Mouse (Mus musculus) kidney, postnatal 0 days (tissue): Measurements from ENCODE around the gene Tbc1d17. TPM values are rescaled to one million over a fixed set of nuclear protein-coding genes. Genes with fewer than 3 reads are reported as not detected.
A peak's percentile ranks its signal among the peaks of the same experiment; 100 is the strongest.

Source experiments
- ATAC-seq: fragments of 200-750 bp; cut with Nextera tagmentation; replicated peaks from 2 replicates; pipeline ENCODE4 v1.8.0; 2017; ENCODE audit warnings: low read depth, moderate number of reproducible peaks, moderate TSS enrichment, moderate library complexity; ENCODE audit not compliant: low FRiP score
- DNase-seq: peaks from one replicate; pipeline ENCODE4 v3.0.0-alpha.2; 2016; ENCODE audit warnings: low spot score
- H3K27ac ChIP-seq: fragments of 300-500 bp; sonication (generic); 2 replicates; pipeline ENCODE4 v1.5.1; 2014; ENCODE audit warnings: mild to moderate bottlenecking
- H3K27me3 ChIP-seq: fragments of 300-500 bp; sonication (generic); 2 replicates; pipeline ENCODE4 v1.6.1; 2014; ENCODE audit warnings: low read length, mixed read lengths; ENCODE audit not compliant: insufficient read depth
- H3K36me3 ChIP-seq: fragments of 300-500 bp; sonication (generic); 2 replicates; pipeline ENCODE4 v1.6.1; 2014; ENCODE audit warnings: low read length, mixed read lengths; ENCODE audit not compliant: insufficient read depth
- H3K4me1 ChIP-seq: fragments of 300-500 bp; sonication (generic); replicated peaks from 2 replicates; pipeline ENCODE4 v1.6.1; 2014; ENCODE audit warnings: antibody characterized with exemption, low read length, mixed read lengths; ENCODE audit not compliant: insufficient read depth
- H3K4me2 ChIP-seq: fragments of 300-500 bp; sonication (generic); 2 replicates; pipeline ENCODE4 v1.6.1; 2014; ENCODE audit warnings: mild to moderate bottlenecking, low read length, moderate library complexity, mixed read lengths
- H3K4me3 ChIP-seq: fragments of 300-500 bp; sonication (generic); replicated peaks from 2 replicates; pipeline ENCODE4 v1.5.1; 2014; ENCODE audit warnings: low read depth, low read length
- H3K9ac ChIP-seq: fragments of 300-500 bp; sonication (generic); 2 replicates; pipeline ENCODE4 v1.6.1; 2014; ENCODE audit warnings: low read depth, low read length
- H3K9me3 ChIP-seq: fragments of 300-500 bp; sonication (generic); replicated peaks from 2 replicates; pipeline ENCODE4 v1.6.1; 2016; ENCODE audit warnings: low read length, inconsistent platforms, mixed read lengths
- CTCF ChIP-seq: IDR thresholded peaks from 2 replicates; pipeline ENCODE4 v1.5.1; 2016; ENCODE audit warnings: antibody characterized with exemption, low read depth, mild to moderate bottlenecking, moderate library complexity
- WGBS: fragments of 180-500 bp; shearing (Covaris S2); extraction: QIAGEN DNeasy Blood & Tissue Kit; methylation state at CpG from one replicate; pipeline ENCODE4 v1.1.7; 2014; 5-methylcytosine and 5-hydroxymethylcytosine counted together
- polyA plus RNA-seq: library from polyadenylated mRNA; unstranded; fragments of >200 nt; fragmentation: Nextera tagmentation; extraction: Ambion mirVana; gene quantifications from 2 replicates; pipeline ENCODE4 v1.2.1, GENCODE M21; 2015

The Tbc1d17 gene
- polyA plus RNA-seq, 1 experiment from 2014 or later = 87.0 TPM

DNA sequence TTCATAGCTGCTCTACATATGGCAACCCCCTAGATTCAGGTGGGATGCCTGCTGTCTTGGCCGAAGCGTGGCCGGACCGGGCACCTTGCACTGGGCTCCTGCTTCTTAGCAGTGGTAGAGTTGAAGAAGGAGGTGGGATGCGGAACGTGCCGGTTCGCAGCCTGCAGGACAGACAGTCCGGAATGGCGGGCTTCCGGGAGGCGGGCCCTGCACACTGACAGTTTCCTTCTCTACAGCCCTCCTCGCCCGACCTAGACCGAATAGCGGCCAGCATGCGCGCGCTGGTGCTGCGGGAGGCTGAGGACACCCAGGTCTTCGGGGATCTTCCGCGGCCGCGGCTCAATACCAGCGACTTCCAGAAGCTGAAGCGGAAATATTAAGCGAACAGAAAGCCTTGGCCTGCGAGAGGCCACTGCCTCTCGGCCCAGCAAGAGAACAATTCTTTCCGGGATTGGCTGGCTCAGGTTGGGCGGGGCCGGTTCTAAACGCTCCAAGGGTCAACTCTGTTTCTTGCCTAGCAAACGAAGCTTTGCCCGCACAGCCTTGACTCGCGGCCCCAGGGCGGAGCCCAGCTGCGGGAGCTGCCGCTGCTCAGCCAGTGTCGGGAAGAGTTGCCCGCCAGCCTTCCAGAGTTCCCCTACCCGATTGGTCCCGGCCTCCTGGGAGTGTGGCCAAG, 5.6 kb upstream of the Tbc1d17 start:
- no peaks in the 10 kb centered on the region for H3K27me3 ChIP-seq
- DNase-seq = peak; percentile 93
- peak overlapping the region; percentile 90 for H3K4me2 ChIP-seq
- under 1% methylated on average over 45 of the region's 45 CpGs for WGBS
- H3K27ac ChIP-seq = peak overlapping the region; percentile 96
- TF ChIP-seq CTCF = no peak
- H3K4me1 ChIP-seq = peaks cover 35% of the 10 kb centered on the region
- peak; percentile 65 for ATAC-seq
- peak overlapping the region; percentile 54 for H3K9ac ChIP-seq
- H3K4me3 ChIP-seq = peak overlapping the region; percentile 47
- H3K9me3 ChIP-seq = no peaks in the 10 kb centered on the region
- no peaks in the 10 kb centered on the region for H3K36me3 ChIP-seq

DNA sequence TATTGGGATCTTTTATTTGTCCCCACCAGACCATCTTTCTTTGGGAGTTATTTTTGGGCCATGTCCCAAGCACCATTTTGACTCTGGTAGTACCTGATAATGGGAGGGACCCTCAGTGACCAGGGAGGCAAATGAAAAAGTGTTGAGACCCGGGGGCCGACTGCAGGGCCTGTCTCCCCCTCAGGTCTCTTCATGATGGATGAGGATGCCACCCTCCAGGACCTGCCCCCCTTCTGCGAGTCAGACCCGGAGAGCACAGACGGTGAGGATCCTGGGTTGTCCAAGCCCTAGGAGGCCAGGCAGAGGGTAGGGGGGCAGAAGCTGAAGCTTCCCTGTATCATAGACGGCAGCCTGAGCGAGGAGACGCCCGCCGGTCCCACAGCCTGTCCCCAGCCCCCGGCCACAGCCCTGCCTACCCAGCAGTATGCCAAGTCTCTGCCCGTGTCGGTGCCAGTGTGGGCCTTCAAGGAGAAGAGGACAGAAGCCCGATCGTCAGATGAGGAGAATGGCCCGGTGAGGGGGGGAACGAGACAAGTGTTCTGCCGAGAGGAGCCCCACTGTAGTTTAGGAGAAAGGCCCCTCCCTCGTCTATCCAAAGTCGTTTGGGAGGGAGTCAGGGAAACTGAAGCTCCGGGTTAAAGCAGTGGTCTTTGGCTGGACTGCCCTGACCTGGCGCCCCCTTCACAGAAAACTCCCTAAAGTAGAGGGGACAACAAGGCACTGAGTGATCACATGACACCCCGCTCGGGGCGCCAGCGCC, 4.9 kb upstream of the Tbc1d17 start:
- ATAC-seq (no peak), DNase-seq (no peak)
- Histone ChIP-seq H3K36me3 (no peaks in the 10 kb centered on the region), H3K27me3 (no peaks in the 10 kb centered on the region), H3K9me3 (no peaks in the 10 kb centered on the region), H3K27ac (peak overlapping the region; percentile 96), H3K9ac (peak overlapping the region; percentile 54), H3K4me2 (peak overlapping the region; percentile 90), H3K4me3 (peak overlapping the region; percentile 47), H3K4me1 (peaks cover 35% of the 10 kb centered on the region)
- WGBS = 21% methylated on average over 26 of the region's 26 CpGs
- no peak for TF ChIP-seq CTCF

DNA sequence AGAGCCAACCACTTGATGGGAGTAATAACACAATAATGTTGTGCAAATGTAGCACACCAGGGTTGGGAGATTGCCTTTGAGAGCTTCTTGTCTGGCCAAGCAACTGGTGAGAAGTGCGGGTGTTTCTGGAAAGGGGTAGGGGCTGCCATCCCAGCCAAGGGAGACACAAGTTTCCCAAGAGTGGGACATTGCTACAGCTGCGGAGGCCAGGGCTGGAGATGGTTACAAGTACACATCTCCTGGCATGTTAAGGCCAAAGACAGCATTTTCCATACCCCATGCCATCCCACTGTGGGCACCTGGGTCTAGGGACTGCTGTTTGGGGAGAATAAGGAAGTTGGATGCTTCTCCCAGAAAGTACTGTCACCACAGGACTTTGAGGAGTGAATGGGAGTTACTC, 4.2 kb upstream of the Tbc1d17 start:
- Histone ChIP-seq H3K27me3 (no peaks in the 10 kb centered on the region), H3K9me3 (no peaks in the 10 kb centered on the region), H3K36me3 (no peaks in the 10 kb centered on the region), H3K4me2 (no peak overlapping the region), H3K27ac (no peak overlapping the region), H3K4me1 (peaks cover 35% of the 10 kb centered on the region), H3K9ac (no peak overlapping the region), H3K4me3 (no peak overlapping the region)
- WGBS = 90% methylated on average over 2 of the region's 2 CpGs
- no peak for DNase-seq
- ATAC-seq = no peak
- TF ChIP-seq CTCF = no peak

DNA sequence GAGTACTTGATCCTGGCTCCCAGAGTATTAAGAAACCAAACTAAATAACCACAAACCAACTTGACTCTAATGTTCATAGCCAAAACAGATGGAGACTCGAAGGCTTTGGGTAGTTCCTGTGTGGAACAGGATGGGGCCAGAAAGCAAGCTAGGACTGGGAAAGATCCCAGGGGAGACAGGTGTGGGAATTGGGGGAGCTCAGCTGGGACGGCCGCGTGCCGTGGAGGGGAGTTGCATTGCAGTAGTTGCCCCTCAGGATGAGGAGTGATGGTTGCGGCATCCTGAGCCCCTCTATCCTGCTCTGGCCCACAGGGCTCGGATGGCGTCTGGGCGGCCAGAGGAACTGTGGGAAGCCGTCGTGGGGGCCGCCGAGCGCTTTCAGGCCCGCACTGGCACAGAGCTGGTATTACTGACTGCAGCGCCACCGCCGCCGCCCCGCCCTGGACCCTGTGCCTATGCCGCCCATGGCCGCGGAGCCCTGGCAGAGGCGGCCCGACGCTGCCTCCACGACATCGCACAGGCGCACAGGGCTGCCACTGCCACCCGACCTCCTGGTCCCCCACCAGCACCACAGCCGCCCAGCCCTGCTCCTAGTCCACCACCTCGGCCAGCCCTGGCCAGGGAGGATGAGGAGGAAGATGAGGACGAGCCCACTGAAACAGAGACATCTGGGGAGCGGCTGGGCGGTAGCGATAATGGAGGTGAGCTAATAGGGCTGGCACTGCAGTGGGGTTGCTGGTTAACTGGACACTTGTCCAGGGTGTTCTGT, 3.6 kb upstream of the Tbc1d17 start:
- 91% methylated on average over 33 of the region's 36 CpGs for WGBS

DNA sequence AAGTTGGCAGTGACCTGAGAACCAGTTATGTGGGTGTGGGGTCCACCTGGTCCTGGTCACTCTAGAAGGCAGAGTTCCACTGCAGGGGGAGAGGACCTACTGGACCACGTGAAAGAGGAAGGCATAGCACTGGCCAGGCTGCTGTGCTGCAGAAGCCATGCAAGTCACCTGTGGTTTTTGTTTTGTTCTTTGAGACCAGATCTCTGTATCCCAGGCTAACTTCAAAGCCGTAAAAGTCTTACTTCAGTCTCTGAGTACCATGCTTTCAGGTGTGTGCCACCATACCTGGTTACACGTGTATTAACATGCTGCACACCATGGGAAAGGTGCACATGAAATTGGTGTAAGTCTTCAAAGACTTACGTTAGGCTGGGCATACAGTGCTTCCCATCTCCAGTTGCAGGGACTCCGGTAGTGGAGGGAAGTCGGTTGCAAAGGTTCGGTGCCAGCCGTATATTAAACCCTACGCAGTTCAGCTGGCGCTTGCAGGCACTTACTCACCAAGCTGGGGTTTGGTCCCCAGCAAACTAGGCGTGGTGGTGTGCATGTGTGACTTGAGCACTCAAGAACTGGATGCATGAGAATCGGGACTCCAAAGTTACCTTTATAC, 2.9 kb upstream of the Tbc1d17 start:
- Histone ChIP-seq H3K9me3 (no peaks in the 10 kb centered on the region), H3K4me2 (no peak overlapping the region), H3K4me3 (no peak overlapping the region), H3K36me3 (0 out of 2 replicates have a peak, but pooled peaks cover under 1% of the 10 kb centered on the region), H3K27me3 (no peaks in the 10 kb centered on the region), H3K4me1 (peaks cover 28% of the 10 kb centered on the region), H3K27ac (no peak overlapping the region), H3K9ac (no peak overlapping the region)
- 89% methylated on average over 12 of the region's 12 CpGs for WGBS
- DNase-seq (no peak), ATAC-seq (no peak)
- TF ChIP-seq CTCF = no peak

More for the DNA sequence above, 3.6 kb upstream of the Tbc1d17 start:
- Histone ChIP-seq H3K9ac (no peak overlapping the region), H3K4me1 (peaks cover 29% of the 10 kb centered on the region), H3K9me3 (no peaks in the 10 kb centered on the region), H3K4me2 (no peak overlapping the region), H3K27ac (no peak overlapping the region), H3K4me3 (no peak overlapping the region), H3K36me3 (no peaks in the 10 kb centered on the region), H3K27me3 (no peaks in the 10 kb centered on the region)
- no peak for TF ChIP-seq CTCF
- ATAC-seq (no peak), DNase-seq (no peak)
